Mouse (Mus musculus) heart, embryonic 11.5 days (tissue): ENCODE measurements around the gene Ndufaf5. TPM values are rescaled to one million over a fixed set of nuclear protein-coding genes. Genes with fewer than 3 reads are reported as not detected.

ENCODE experiments used
- ATAC-seq: fragments of 200-750 bp; cut with Nextera tagmentation; replicated peaks from 2 replicates; pipeline ENCODE4 v1.8.0; 2017; ENCODE audit warnings: moderate library complexity; ENCODE audit not compliant: insufficient number of reproducible peaks, low FRiP score, low TSS enrichment
- H3K27ac ChIP-seq: fragments of 300-500 bp; sonication (generic); 2 replicates; pipeline ENCODE4 v1.5.1; 2014; ENCODE audit warnings: mild to moderate bottlenecking, low read depth, low read length
- H3K27me3 ChIP-seq: fragments of 300-500 bp; sonication (generic); 2 replicates; pipeline ENCODE4 v1.6.1; 2014; ENCODE audit warnings: mild to moderate bottlenecking, low read length, mixed read lengths; ENCODE audit not compliant: control insufficient read depth, insufficient read depth
- H3K36me3 ChIP-seq: fragments of 300-500 bp; sonication (generic); 2 replicates; pipeline ENCODE4 v1.6.1; 2014; ENCODE audit warnings: mild to moderate bottlenecking, low read length, moderate library complexity, mixed read lengths; ENCODE audit not compliant: control insufficient read depth, insufficient read depth
- H3K4me1 ChIP-seq: fragments of 300-500 bp; sonication (generic); 2 replicates; pipeline ENCODE4 v1.6.1; 2014; ENCODE audit warnings: low read length; ENCODE audit not compliant: control insufficient read depth, insufficient read depth
- H3K4me2 ChIP-seq: fragments of 300-500 bp; sonication (generic); 2 replicates; pipeline ENCODE4 v1.6.1; 2014; ENCODE audit warnings: mild to moderate bottlenecking, moderate library complexity
- H3K4me3 ChIP-seq: fragments of 300-500 bp; sonication (generic); 2 replicates; pipeline ENCODE4 v1.5.1; 2014; ENCODE audit warnings: low read depth, low read length
- H3K9ac ChIP-seq: fragments of 300-500 bp; sonication (generic); 2 replicates; pipeline ENCODE4 v1.6.1; 2014; ENCODE audit warnings: mild to moderate bottlenecking, low read depth, low read length, moderate library complexity
- H3K9me3 ChIP-seq: fragments of 300-500 bp; sonication (generic); replicated peaks from 2 replicates; pipeline ENCODE4 v1.6.1; 2016; ENCODE audit warnings: low read length; ENCODE audit not compliant: control insufficient read depth
- WGBS: fragments of 180-500 bp; shearing (Covaris S2); extraction: QIAGEN DNeasy Blood & Tissue Kit; methylation state at CpG from one replicate; pipeline ENCODE4 v1.1.7; 2014; ENCODE audit not compliant: insufficient replicate concordance; 5-methylcytosine and 5-hydroxymethylcytosine counted together
- polyA plus RNA-seq: library from polyadenylated mRNA; unstranded; fragments of >200 nt; fragmentation: Nextera tagmentation; extraction: Ambion mirVana; gene quantifications from 2 replicates; pipeline ENCODE4 v1.2.1, GENCODE M21; 2014

The Ndufaf5 gene
- polyA plus RNA-seq, 1 experiment from 2014 or later, result 37.6 TPM

GRCm38 (mm10) chr2:140200713-140201112 lies 30.3 kb downstream of the Ndufaf5 start:
- H3K4me1 ChIP-seq, result peaks cover 3% of the 10 kb centered on the region; the same call in 1 of the 2 replicates
- H3K9me3 ChIP-seq, result no peaks in the 10 kb centered on the region
- no peak for ATAC-seq
- WGBS, result 70% methylated on average over 2 of the region's 2 CpGs
- H3K4me3 ChIP-seq, result no peak overlapping the region
- H3K9ac ChIP-seq, result no peak overlapping the region
- H3K36me3 ChIP-seq, result peaks cover 4% of the 10 kb centered on the region; the same call in 1 of the 2 replicates
- H3K27ac ChIP-seq, result no peak overlapping the region
- no peaks in the 10 kb centered on the region for H3K27me3 ChIP-seq
- H3K4me2 ChIP-seq, result no peak overlapping the region

GRCm38 (mm10) chr2:140202573-140202972 lies 32.1 kb downstream of the Ndufaf5 start:
- 50% methylated on average over 5 of the region's 5 CpGs for whole genome bisulfite sequencing
- no peak overlapping the region for H3K4me3 ChIP-seq

GRCm38 (mm10) chr2:140203756-140204155 lies 33.3 kb downstream of the Ndufaf5 start:
- Histone ChIP-seq H3K27ac (no peak overlapping the region), H3K27me3 (no peaks in the 10 kb centered on the region), H3K4me1 (peaks cover 3% of the 10 kb centered on the region; the same call in 1 of the 2 replicates), H3K4me2 (no peak overlapping the region), H3K4me3 (no peak overlapping the region), H3K9me3 (no peaks in the 10 kb centered on the region), H3K9ac (no peak overlapping the region), H3K36me3 (peaks cover 4% of the 10 kb centered on the region; the same call in 1 of the 2 replicates)
- WGBS, result 95% methylated on average over 7 of the region's 7 CpGs
- ATAC-seq, result no peak

More at GRCm38 (mm10) chr2:140202573-140202972, 32.1 kb downstream of the Ndufaf5 start:
- Histone ChIP-seq H3K9me3 (no peaks in the 10 kb centered on the region), H3K36me3 (peaks cover 4% of the 10 kb centered on the region; the same call in 1 of the 2 replicates), H3K27me3 (no peaks in the 10 kb centered on the region), H3K4me1 (peaks cover 3% of the 10 kb centered on the region; the same call in 1 of the 2 replicates), H3K9ac (no peak overlapping the region), H3K27ac (peak overlapping the region; percentile 78), H3K4me2 (peak overlapping the region; percentile 40)
- peak; percentile 41 for ATAC-seq

GRCm38 (mm10) chr2:140214519-140215027 lies 44.1 kb downstream of the Ndufaf5 start:
- WGBS, result 79% methylated on average over 4 of the region's 4 CpGs

GRCm38 (mm10) chr2:140215415-140215814 lies 45.0 kb downstream of the Ndufaf5 start:
- no peak for ATAC-seq

More at GRCm38 (mm10) chr2:140214519-140215027, 44.1 kb downstream of the Ndufaf5 start:
- no peaks in the 10 kb centered on the region for H3K36me3 ChIP-seq
- ATAC-seq, result no peak
- H3K27ac ChIP-seq, result no peak overlapping the region
- H3K4me1 ChIP-seq, result peaks cover 5% of the 10 kb centered on the region
- no peak overlapping the region for H3K4me3 ChIP-seq
- H3K27me3 ChIP-seq, result no peaks in the 10 kb centered on the region
- H3K9me3 ChIP-seq, result no peaks in the 10 kb centered on the region
- no peak overlapping the region for H3K4me2 ChIP-seq
- no peak overlapping the region for H3K9ac ChIP-seq

GRCm38 (mm10) chr2:140215965-140216364 lies 45.5 kb downstream of the Ndufaf5 start:
- Histone ChIP-seq H3K4me1 (no peaks in the 10 kb centered on the region), H3K4me2 (no peak overlapping the region), H3K27ac (no peak overlapping the region), H3K27me3 (no peaks in the 10 kb centered on the region), H3K4me3 (no peak overlapping the region), H3K36me3 (no peaks in the 10 kb centered on the region), H3K9ac (no peak overlapping the region), H3K9me3 (no peaks in the 10 kb centered on the region)
- 74% methylated on average over 1 of the region's 1 CpGs for WGBS
- ATAC-seq, result no peak

More at GRCm38 (mm10) chr2:140215415-140215814, 45.0 kb downstream of the Ndufaf5 start:
- 71% methylated on average over 2 of the region's 2 CpGs for WGBS
- Histone ChIP-seq H3K36me3 (no peaks in the 10 kb centered on the region), H3K4me3 (no peak overlapping the region), H3K4me2 (no peak overlapping the region), H3K9me3 (no peaks in the 10 kb centered on the region), H3K4me1 (no peaks in the 10 kb centered on the region), H3K27me3 (no peaks in the 10 kb centered on the region), H3K27ac (no peak overlapping the region), H3K9ac (no peak overlapping the region)

- Histone ChIP-seq H3K9me3 (no peaks in the 10 kb centered on the region), H3K27ac (no peak overlapping the region), H3K27me3 (no peaks in the 10 kb centered on the region), H3K4me1 (no peaks in the 10 kb centered on the region), H3K9ac (no peak overlapping the region), H3K4me3 (no peak overlapping the region), H3K36me3 (no peaks in the 10 kb centered on the region), H3K4me2 (no peak overlapping the region)
- no peak for ATAC-seq
- 56% methylated on average over 8 of the region's 8 CpGs for WGBS
Observed at GRCm38 (mm10) chr2:140220325-140220724, 49.9 kb downstream of the Ndufaf5 start.

- H3K4me3 ChIP-seq, result no peak overlapping the region
- H3K27me3 ChIP-seq, result no peaks in the 10 kb centered on the region
- no peaks in the 10 kb centered on the region for H3K4me1 ChIP-seq
- H3K9ac ChIP-seq, result no peak overlapping the region
- H3K9me3 ChIP-seq, result no peaks in the 10 kb centered on the region
- 52% methylated on average over 1 of the region's 1 CpGs for WGBS
- H3K4me2 ChIP-seq, result no peak overlapping the region
- H3K27ac ChIP-seq, result no peak overlapping the region
- no peaks in the 10 kb centered on the region for H3K36me3 ChIP-seq
- no peak for ATAC-seq
Observed at GRCm38 (mm10) chr2:140230295-140230694, 59.8 kb downstream of the Ndufaf5 start.

- no peak for ATAC-seq
- no peaks in the 10 kb centered on the region for H3K36me3 ChIP-seq
- no peaks in the 10 kb centered on the region for H3K27me3 ChIP-seq
- H3K4me2 ChIP-seq, result no peak overlapping the region
- no peak overlapping the region for H3K4me3 ChIP-seq
- H3K27ac ChIP-seq, result no peak overlapping the region
- H3K4me1 ChIP-seq, result no peaks in the 10 kb centered on the region
- H3K9me3 ChIP-seq, result no peaks in the 10 kb centered on the region
- 51% methylated on average over 6 of the region's 6 CpGs for WGBS
- H3K9ac ChIP-seq, result no peak overlapping the region
Observed at GRCm38 (mm10) chr2:140237245-140237644, 66.8 kb downstream of the Ndufaf5 start.
